Mouse (Mus musculus) lung, postnatal 14 days (tissue): ENCODE data around the gene Tmem106a.
"Not testable (repeated sequence)": the region's sequence is repeated elsewhere in the genome, so short reads cannot be mapped to it uniquely, and the experiment has no call there.

ENCODE experiments used
- DNase-seq: peaks from one replicate; pipeline ENCODE4 v3.0.0; 2021

Tmem106a gene

DNA sequence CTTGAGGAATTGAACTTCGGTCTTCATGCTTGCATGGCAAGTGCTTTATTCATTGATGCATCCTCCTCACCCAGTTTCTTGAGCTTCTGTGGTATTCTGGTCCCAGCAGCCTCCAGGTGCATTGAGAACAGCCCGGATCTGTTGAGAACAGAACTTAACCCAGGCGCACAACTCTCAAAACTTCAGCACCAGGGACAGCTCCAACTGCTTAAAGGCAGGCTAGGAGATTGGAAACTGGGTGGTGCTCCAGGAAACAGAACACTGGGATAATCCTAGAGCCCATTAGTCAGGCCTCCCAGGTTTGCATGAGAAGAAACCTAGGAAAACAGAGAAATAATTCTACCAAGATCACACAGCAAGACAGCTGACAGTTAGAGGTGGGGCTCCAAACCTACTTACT is 20.4 kb downstream of the Tmem106a start:
- DNase-seq: peak; percentile 83

GRCm38 (mm10) chr11:101604116-101604515 is 22.1 kb downstream of the Tmem106a start:
- no peak for DNase-seq

DNA sequence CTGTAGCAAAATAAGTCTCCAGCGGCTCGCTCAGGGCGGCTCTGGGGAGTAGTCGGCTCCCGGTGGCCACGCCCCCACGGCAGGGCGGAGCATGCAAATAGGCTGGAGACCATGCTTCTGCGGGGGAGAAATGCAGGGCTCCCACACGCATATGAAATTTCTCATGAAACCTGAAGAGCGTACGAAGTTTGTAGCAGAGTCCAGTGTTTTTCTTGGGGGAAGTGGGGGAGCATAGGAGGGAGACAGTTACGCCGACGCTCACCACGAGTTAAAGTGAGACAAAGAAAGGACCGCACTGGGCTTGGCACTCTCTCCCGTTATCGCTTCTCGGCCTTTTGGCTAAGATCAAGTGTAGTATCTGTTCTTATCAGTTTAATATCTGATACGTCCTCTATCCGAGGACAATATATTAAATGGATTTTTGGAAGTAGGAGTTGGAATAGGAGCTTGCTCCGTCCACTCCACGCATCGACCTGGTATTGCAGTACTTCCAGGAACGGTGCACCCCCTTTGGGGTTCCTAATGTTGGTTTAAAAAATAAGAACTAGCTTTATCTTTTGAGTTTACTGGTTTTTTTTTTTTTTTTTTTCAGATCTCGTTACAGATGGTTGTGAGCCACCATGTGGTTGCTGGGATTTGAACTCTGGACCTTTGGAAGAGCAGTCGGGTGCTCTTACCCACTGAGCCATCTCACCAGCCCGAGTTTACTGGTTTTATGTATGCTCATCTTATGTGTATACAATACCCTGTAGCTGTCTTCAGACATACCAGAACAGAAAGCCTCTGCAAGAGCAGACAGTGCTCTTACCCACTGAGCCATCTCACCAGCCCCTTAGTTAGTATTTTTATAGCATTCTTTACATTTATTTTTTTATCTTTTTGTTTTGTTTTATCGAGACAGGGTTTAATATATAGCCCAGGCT is 22.8 kb downstream of the Tmem106a start:
- peak; percentile 81 for DNase-seq

DNA sequence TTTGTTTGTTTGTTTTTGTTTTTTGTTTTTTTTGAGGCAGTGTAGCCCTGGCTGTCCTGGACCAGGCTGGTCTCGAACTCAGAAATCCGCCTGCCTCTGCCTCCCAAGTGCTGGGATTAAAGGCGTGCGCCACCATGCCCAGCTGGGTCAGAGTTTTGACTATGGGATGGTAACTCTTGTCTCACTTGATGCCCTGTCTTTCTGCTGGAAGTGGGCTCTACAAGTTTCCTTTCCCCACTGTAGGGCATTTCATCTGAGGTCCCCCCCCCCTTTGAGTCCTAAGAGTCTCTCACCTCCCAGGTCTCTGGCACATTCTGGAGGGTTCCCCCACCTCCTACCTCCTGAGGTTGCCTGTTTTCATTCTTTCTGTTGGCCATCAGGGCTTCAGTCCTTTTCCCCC is 25.1 kb downstream of the Tmem106a start:
- DNase-seq: not testable (repeated sequence)

- DNase-seq: no peak
These were observed 28.4 kb downstream of the Tmem106a start for GRCm38 (mm10) chr11:101610445-101610844.

DNA sequence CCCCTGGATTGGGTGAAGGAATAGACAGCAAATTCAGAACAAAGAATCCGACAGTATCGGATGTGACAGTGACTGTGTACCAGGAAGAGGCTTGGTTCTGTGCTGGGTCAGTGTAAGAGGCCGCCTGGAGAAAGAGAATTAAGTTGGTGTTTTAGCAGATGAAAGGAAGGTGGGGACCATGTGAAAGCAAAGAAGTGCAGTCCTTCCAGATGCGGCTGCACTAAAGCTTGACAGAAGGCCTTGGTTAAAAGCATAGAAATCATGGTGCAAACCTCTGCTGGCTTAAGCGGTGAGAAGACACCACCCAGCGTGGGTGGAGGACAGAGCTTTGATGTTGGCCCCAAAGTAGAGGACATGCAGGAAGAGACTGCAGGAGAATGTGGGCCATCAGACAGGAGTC is 31.6 kb downstream of the Tmem106a start:
- no peak for DNase-seq

- DNase-seq: no peak
These were observed 32.1 kb downstream of the Tmem106a start for GRCm38 (mm10) chr11:101614116-101614515.

DNA sequence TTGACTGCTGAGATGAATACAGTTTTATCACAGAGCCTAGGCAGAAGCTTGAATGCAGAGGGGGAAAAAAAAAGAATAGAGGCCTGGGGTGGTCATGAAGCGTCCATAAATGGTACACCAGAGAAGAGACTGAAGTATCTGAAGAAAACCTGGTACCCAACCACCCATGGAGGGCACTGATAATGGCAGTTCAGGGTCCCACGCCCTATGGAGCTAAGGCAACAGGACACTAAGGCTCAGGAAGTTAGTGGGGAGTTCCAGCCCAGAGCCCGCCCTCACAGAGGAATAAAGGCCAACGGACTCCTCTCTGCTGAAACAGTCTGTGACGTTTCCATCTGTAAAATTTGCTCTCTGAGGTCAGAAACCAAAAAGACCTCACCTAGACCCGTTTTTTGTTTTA is 33.3 kb downstream of the Tmem106a start:
- no peak for DNase-seq

DNA sequence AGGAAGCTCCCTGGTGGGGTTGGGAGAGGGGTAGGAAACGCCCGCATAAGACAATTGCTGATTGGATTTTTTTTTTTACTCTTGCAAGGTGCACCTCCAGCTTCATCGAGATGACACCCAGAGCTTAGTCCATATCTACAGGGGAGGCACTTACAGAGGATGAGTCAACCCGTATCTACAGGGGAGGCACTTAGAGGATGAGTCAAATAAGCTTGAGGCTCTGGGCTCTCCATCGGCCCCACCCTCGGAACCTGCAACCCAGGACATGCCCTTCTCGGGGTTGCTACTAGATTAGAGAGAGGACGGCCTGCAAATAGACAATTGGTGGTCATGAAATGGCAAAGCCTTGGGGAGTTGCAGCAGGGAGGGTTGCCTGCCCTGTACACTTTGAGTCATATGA is 34.1 kb downstream of the Tmem106a start:
- no peak for DNase-seq

- no peak for DNase-seq
These were observed 35.1 kb downstream of the Tmem106a start for GRCm38 (mm10) chr11:101616948-101617767.

- DNase-seq: peak; percentile 23
These were observed 35.8 kb downstream of the Tmem106a start for GRCm38 (mm10) chr11:101617849-101618248.

DNA sequence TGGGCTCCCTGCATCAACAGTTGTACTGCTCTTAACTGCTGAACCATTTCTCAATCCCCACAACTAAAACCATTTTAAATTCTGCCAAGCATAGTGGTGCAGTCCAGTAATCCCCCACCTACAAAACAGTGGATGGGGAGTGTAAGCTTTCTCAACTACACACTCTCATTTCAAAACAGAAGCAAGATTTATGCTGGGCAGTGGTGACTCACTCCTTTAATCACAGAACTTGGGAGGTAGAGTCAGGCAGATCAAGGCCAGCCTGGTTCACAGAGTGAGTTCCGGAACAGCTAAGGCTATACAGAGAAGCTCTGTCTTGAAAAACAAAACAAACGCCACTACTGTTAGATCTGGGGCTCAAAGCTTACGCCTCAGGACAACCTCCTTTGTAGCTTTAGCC is 36.6 kb downstream of the Tmem106a start:
- DNase-seq: no peak

- not testable (repeated sequence) for DNase-seq
These were observed 38.1 kb downstream of the Tmem106a start for GRCm38 (mm10) chr11:101620022-101620655.

- DNase-seq: no peak
These were observed 44.6 kb downstream of the Tmem106a start for GRCm38 (mm10) chr11:101626649-101626994.

DNA sequence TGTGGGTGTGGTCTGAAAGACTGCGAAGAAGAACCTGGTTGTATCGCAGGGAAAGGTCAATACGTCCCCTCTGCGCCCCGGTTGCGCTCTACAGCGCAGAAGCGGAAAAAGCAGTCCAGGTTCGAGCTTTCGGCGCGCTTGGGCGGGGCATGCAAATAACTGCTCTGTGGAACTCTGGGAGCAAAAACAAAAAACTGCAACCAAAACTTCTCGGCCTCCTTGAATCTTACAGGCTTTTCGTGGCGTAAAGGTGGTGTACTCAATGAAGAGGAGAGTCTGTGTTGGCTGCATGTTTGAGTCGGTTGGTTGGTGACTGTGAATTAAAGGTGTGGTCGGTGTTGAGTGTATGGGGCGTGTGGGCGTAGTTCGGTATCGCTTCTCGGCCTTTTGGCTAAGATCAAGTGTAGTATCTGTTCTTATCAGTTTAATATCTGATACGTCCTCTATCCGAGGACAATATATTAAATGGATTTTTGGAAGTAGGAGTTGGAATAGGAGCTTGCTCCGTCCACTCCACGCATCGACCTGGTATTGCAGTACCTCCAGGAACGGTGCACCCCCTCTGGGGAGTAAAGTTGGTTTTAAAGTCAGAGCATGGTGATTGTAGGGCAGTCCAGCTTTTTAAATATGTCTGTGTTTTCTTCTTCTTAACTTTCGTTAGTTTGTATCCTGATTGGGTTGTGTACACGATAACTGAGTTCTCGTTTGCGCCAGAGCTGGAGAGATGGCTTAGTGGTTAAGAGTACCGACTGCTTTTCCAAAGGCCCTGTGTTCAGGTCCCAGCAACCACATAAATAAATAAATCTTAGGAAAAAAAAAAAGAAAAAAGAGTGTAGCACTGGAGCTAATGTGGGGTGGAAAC is 45.2 kb downstream of the Tmem106a start, which contains the start of gene Rdm1:
Rdm1 (plus strand) TSS at position 201 of the 862 bp plus-strand sequence.
- peak; percentile 82 for DNase-seq

GRCm38 (mm10) chr11:101627857-101628559 is 46.0 kb downstream of the Tmem106a start:
- peak; percentile 92 for DNase-seq

DNA sequence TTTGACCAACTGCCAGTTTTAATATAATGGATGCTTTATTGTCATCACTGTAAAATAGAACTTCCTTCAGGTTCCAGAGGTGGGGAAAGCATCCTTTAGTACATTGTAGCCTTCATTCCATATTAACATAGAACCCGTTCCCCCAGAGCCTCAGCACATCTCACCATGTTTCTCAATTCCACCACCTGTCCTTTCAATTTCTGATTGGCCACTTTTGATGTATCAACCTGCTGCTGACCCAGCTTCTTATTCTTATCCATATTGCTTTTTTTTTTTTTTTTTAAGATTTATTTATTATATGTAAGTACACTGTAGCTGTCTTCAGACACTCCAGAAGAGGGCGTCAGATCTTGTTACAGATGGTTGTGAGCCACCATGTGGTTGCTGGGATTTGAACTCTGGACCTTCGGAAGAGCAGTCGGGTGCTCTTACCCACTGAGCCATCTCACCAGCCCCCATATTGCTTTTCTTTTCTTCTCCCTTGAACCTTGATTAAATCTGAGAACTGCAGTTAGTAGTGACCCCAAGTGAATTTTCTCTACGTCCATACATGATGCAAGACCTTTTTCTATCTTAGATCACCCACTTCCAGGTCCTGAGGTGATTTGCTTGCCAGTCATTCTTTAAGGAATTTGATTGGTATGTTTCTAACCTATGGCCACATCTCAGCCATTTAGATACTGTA is 46.8 kb downstream of the Tmem106a start:
- not testable (repeated sequence) for DNase-seq

GRCm38 (mm10) chr11:101635660-101636059 is 53.6 kb downstream of the Tmem106a start:
- DNase-seq: no peak

DNA sequence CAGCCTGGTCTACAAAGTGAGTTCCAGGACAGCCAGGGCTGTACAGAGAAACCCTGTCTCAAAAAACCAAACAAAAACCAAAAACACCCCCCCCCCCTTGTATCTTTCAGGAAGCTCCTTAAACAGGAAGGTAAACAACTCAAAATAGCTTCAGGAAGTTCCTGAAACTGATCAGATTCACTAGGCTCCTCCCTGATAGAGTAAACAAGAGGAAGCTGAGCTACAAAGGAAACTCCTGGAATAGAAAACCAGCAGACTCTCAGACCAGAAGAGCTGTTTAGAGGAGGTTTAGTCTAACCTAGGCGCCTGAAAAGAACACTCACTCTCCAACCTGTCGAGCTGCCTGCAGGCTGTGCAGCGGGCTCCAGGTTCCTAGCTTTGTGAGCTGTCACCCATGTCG is 57.7 kb downstream of the Tmem106a start:
- no peak for DNase-seq

DNA sequence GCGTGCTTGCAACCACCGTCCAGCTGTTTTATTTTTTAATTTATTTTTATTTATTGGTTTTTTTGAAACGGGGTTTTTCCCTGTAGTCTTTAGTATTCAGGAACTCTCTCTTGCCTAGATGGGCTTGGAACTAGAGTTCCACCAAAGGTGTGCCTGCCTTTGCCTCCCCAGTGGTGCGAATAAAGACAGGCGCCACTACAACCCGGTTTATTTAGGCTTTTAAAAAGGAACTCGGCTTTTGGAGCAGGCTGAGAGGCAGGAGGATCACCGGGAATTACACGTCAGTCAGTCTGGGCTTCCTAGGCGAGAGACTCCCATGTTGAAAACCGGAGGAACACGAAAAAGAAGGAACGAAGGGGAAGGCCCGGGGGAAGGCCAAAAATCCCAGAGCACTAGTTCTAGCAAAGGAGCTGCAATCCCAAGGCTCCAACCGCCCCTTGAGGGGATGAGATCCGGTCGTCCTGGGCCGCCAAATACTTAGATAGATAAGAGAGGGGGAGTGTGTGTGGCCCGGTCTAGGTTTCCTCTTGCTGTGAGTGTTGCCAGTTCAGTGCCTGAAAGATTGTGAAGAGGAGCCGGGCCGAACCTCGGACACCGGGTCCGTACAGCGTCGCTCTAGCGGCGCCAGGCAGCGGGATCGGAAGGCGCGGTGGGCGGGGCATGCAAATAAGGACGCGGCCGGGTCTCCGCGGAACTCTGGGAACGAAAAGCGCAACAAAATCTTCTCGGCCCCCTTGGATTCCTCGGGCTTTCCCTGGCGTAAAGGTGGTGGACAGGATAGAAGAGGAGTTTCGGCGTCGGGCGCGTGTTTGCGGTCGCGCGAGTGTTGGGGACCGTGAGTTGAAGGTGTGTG is 59.0 kb downstream of the Tmem106a start:
- peak; percentile 83 for DNase-seq
